Mouse (Mus musculus) forebrain, embryonic 11.5 days (tissue): Measurements from ENCODE around the gene Aak1. TPM values are rescaled to one million over a fixed set of nuclear protein-coding genes. Genes with fewer than 3 reads are reported as not detected.

Source experiments
- ATAC-seq: fragments of 200-750 bp; cut with Nextera tagmentation; replicated peaks from 2 replicates; pipeline ENCODE4 v1.8.0; 2017; ENCODE audit warnings: moderate TSS enrichment; ENCODE audit not compliant: low FRiP score
- DNase-seq: peaks from one replicate; pipeline ENCODE4 v3.0.0-alpha.2; 2017; ENCODE audit warnings: low spot score
- H3K27ac ChIP-seq: fragments of 300-500 bp; sonication (generic); 2 replicates; pipeline ENCODE4 v1.5.1; 2014; ENCODE audit warnings: low read depth, low read length
- H3K27me3 ChIP-seq: fragments of 300-500 bp; sonication (generic); 2 replicates; pipeline ENCODE4 v1.6.1; 2014; ENCODE audit warnings: mild to moderate bottlenecking, low read length, mixed read lengths; ENCODE audit not compliant: control insufficient read depth, insufficient read depth
- H3K36me3 ChIP-seq: fragments of 300-500 bp; sonication (generic); 2 replicates; pipeline ENCODE4 v1.6.1; 2014; ENCODE audit warnings: mild to moderate bottlenecking, low read length, moderate library complexity, mixed read lengths; ENCODE audit not compliant: control insufficient read depth, insufficient read depth
- H3K4me1 ChIP-seq: fragments of 300-500 bp; sonication (generic); replicated peaks from 2 replicates; pipeline ENCODE4 v1.6.1; 2014; ENCODE audit warnings: low read length, mixed read lengths; ENCODE audit not compliant: control insufficient read depth, insufficient read depth
- H3K4me2 ChIP-seq: fragments of 300-500 bp; sonication (generic); 2 replicates; pipeline ENCODE4 v1.6.1; 2014; ENCODE audit warnings: low read depth, mild to moderate bottlenecking, low read length, moderate library complexity, mixed read lengths; ENCODE audit not compliant: severe bottlenecking
- H3K4me3 ChIP-seq: fragments of 300-500 bp; sonication (generic); 2 replicates; pipeline ENCODE4 v1.5.1; 2014; ENCODE audit warnings: low read depth, low read length
- H3K9ac ChIP-seq: fragments of 300-500 bp; sonication (generic); 2 replicates; pipeline ENCODE4 v1.6.1; 2014; ENCODE audit warnings: low read length
- H3K9me3 ChIP-seq: fragments of 300-500 bp; sonication (generic); 2 replicates; pipeline ENCODE4 v1.6.1; 2016; ENCODE audit warnings: low read length, mixed read lengths; ENCODE audit not compliant: control insufficient read depth
- WGBS: fragments of 180-500 bp; shearing (Covaris S2); extraction: QIAGEN DNeasy Blood & Tissue Kit; methylation state at CpG from one replicate; pipeline ENCODE4 v1.1.7; 2014; 5-methylcytosine and 5-hydroxymethylcytosine counted together
- polyA plus RNA-seq: library from polyadenylated mRNA; unstranded; fragments of >200 nt; fragmentation: Nextera tagmentation; extraction: Ambion mirVana; gene quantifications from 2 replicates; pipeline ENCODE4 v1.2.1, GENCODE M21; 2014

The Aak1 gene
- polyA plus RNA-seq, 1 experiment from 2014 or later, result 23.2 TPM

DNA sequence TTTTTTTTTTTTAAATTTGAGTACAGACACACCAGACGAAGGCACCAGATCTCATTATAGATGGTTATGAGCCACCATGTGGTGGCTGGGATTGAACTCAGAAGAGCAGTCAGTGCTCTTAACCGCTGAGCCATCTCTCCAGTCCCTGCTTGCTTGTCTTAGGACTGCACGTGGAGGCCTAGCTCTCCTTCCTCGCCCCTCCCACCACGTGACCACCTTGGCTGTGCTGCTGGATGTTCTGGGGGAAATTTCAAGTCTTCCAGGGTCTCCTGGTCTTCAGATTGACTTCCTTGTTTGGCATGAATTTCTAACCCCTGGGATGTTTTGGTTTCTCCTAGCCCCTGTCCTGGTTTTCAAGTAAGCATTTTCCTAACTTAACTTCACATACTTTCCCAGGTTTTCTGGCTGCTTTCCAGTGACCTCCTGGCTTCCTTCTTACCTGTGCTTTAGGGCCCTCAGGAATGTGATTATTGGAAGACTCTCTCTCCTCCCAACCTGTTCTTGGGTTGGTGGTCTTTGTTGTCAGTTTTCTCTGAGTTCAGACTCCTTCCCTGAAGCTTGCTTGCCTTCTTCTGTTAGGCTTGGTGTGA lies 59.3 kb downstream of the Aak1 start:
- H3K9me3 ChIP-seq, result no peaks in the 10 kb centered on the region
- no peaks in the 10 kb centered on the region for H3K4me1 ChIP-seq
- no peak overlapping the region for H3K4me3 ChIP-seq
- WGBS, result 66% methylated on average over 5 of the region's 5 CpGs
- H3K36me3 ChIP-seq, result no peaks in the 10 kb centered on the region
- no peaks in the 10 kb centered on the region for H3K27me3 ChIP-seq
- no peak overlapping the region for H3K9ac ChIP-seq
- no peak for DNase-seq
- H3K4me2 ChIP-seq, result no peak overlapping the region
- no peak for ATAC-seq
- no peak overlapping the region for H3K27ac ChIP-seq

DNA sequence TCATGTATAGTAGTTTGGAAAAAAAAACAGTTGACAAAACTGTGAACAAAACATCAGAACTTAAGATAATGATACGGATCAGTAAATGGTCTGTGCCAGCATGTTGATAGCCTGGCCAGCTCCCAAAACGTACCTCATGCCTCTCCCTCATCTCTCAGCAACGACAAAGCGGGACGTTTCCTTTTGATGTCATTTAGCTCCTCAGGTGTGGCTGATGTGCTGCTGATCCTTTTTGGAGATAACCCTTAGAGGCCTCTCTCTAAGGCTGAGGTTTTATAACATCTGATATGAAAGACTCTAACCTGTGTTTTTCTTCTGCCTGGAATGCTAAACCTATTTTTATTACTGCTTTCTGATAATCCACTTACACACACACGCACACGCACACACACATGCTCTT lies 60.6 kb downstream of the Aak1 start:
- H3K4me3 ChIP-seq, result no peak overlapping the region
- no peak overlapping the region for H3K9ac ChIP-seq
- no peak overlapping the region for H3K27ac ChIP-seq
- ATAC-seq, result no peak
- no peaks in the 10 kb centered on the region for H3K9me3 ChIP-seq
- no peak overlapping the region for H3K4me2 ChIP-seq
- no peaks in the 10 kb centered on the region for H3K36me3 ChIP-seq
- no peaks in the 10 kb centered on the region for H3K27me3 ChIP-seq
- WGBS, result 90% methylated on average over 7 of the region's 7 CpGs
- H3K4me1 ChIP-seq, result no peaks in the 10 kb centered on the region
- DNase-seq, result no peak

- Histone ChIP-seq H3K4me1 (no peaks in the 10 kb centered on the region), H3K4me3 (no peak overlapping the region), H3K27ac (no peak overlapping the region), H3K36me3 (no peaks in the 10 kb centered on the region), H3K9ac (no peak overlapping the region), H3K9me3 (no peaks in the 10 kb centered on the region), H3K27me3 (no peaks in the 10 kb centered on the region), H3K4me2 (no peak overlapping the region)
- 90% methylated on average over 5 of the region's 5 CpGs for WGBS
- DNase-seq (no peak), ATAC-seq (no peak)
Observed at GRCm38 (mm10) chr6:86916157-86916820, 67.0 kb downstream of the Aak1 start.

DNA sequence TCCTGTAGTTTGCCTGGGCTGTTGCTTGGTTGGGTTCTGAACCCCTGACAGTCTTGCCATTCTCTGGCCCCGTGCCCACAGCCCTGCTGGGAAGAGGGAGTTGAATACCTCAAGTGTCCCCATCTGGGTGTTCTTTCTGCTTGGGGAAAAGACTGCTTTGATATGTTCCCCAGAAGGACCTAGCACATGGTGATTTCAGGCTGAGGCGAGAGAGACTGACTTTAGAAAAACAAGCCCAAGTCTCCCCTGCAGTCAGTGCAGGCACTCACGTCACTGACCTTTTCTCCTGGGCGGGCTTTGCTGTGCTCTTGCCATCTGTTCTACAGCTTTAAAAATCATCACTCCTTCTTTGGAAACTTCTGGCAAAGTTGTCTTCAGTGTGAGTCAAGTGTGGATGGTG lies 67.9 kb downstream of the Aak1 start:
- no peaks in the 10 kb centered on the region for H3K27me3 ChIP-seq
- no peaks in the 10 kb centered on the region for H3K4me1 ChIP-seq
- WGBS, result 83% methylated on average over 4 of the region's 4 CpGs
- no peak overlapping the region for H3K9ac ChIP-seq
- no peak overlapping the region for H3K4me3 ChIP-seq
- DNase-seq, result no peak
- no peaks in the 10 kb centered on the region for H3K36me3 ChIP-seq
- H3K9me3 ChIP-seq, result no peaks in the 10 kb centered on the region
- ATAC-seq, result no peak
- H3K4me2 ChIP-seq, result no peak overlapping the region
- no peak overlapping the region for H3K27ac ChIP-seq

GRCm38 (mm10) chr6:86918058-86918835 lies 68.9 kb downstream of the Aak1 start:
- H3K4me3 ChIP-seq, result no peak overlapping the region
- H3K4me1 ChIP-seq, result no peaks in the 10 kb centered on the region
- no peak for ATAC-seq
- no peak overlapping the region for H3K4me2 ChIP-seq
- no peak overlapping the region for H3K9ac ChIP-seq
- H3K27ac ChIP-seq, result no peak overlapping the region
- no peaks in the 10 kb centered on the region for H3K36me3 ChIP-seq
- H3K9me3 ChIP-seq, result no peaks in the 10 kb centered on the region
- no peaks in the 10 kb centered on the region for H3K27me3 ChIP-seq
- WGBS, result 80% methylated on average over 7 of the region's 7 CpGs
- no peak for DNase-seq

DNA sequence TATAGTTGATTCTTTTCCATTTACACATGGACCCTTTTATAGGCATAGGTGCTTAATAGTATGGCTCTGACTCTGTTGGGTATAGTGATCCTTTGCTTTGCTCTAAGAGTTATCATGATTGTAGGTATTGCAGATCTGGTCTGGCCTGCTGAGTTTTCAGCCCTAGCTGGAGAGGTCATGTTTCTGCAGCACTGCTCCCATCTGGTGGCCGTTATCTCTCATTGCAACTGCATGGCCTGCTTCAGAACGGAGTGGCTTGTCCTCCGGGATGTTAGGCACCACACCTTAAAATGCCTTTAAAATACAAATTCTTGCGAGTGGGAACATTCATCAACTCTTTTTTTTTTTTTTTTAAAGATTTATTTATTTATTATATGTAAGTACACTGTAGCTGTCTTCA lies 72.6 kb downstream of the Aak1 start:
- H3K27me3 ChIP-seq, result no peaks in the 10 kb centered on the region
- H3K27ac ChIP-seq, result no peak overlapping the region
- 0 out of 2 replicates have a peak, but pooled peaks cover 2% of the 10 kb centered on the region for H3K36me3 ChIP-seq
- no peak overlapping the region for H3K4me2 ChIP-seq
- ATAC-seq (peak; percentile 42; the same call in 1 of the 2 replicates), DNase-seq (peak; percentile 69)
- H3K9me3 ChIP-seq, result no peaks in the 10 kb centered on the region
- no peak overlapping the region for H3K4me3 ChIP-seq
- 27% methylated on average over 4 of the region's 4 CpGs for WGBS
- H3K9ac ChIP-seq, result no peak overlapping the region
- H3K4me1 ChIP-seq, result no peaks in the 10 kb centered on the region

DNA sequence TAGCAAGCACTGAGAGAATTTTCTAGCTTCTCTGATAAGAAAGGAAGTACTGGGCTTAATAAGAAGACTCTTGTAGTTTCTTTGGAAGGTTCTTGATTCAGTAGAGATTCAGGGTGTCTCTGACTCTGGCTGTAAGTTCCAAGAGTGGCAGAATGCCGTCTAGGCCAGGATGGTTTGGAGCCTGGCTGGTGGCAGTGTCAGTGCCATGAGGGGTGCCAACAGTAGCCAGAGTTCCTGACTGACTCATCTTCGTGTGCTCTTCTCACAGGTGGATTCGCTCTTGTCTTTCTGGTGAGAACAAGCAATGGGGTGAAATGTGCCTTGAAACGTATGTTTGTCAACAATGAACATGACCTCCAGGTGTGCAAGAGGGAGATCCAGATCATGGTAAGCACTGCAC lies 75.4 kb downstream of the Aak1 start:
- WGBS, result 96% methylated on average over 4 of the region's 4 CpGs
- H3K9ac ChIP-seq, result no peak overlapping the region
- no peak for ATAC-seq
- no peak for DNase-seq
- no peaks in the 10 kb centered on the region for H3K4me1 ChIP-seq
- no peak overlapping the region for H3K4me2 ChIP-seq
- H3K4me3 ChIP-seq, result no peak overlapping the region
- no peaks in the 10 kb centered on the region for H3K9me3 ChIP-seq
- H3K36me3 ChIP-seq, result 0 out of 2 replicates have a peak, but pooled peaks cover 2% of the 10 kb centered on the region
- no peaks in the 10 kb centered on the region for H3K27me3 ChIP-seq
- H3K27ac ChIP-seq, result no peak overlapping the region

GRCm38 (mm10) chr6:86934541-86934940 lies 85.2 kb downstream of the Aak1 start:
- Histone ChIP-seq H3K4me3 (no peak overlapping the region), H3K9me3 (peaks cover 4% of the 10 kb centered on the region; the same call in 1 of the 2 replicates), H3K27ac (no peak overlapping the region), H3K4me2 (no peak overlapping the region), H3K27me3 (no peaks in the 10 kb centered on the region), H3K36me3 (peaks cover 15% of the 10 kb centered on the region), H3K9ac (no peak overlapping the region), H3K4me1 (no peaks in the 10 kb centered on the region)
- ATAC-seq (no peak), DNase-seq (no peak)
- 82% methylated on average over 5 of the region's 5 CpGs for WGBS
